Mouse (Mus musculus): ENCODE measurements at regions not wholly inside any gene's neighbourhood (a gene's known extent, or its start where the extent isn't known, plus 50 kb on each side); places are given as distances from the start of the nearest gene placed in this dataset.

DNA sequence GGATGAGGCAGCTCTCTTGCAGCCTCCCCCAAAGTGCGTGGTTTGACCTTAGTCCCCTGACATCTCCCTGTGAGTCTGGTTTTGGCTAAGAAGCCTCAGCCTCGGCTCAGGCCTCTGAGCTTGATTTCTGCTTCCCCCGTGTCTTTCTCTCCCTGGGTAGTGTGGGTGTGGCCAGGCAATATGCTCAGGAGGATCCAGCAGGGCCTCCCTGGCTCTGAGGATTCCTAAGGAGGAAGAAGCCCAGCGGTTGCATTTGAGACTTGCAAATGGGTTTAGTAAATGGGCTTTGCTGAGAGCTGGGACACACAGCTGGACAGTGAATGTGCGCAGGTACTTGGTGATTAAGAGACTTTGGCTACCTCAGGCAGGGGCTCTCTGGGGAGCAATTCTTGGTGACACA is 238.0 kb upstream of the 4931429L15Rik start:
- TF ChIP-seq TAL1 (IDR thresholded peaks at IDR 0.05; ENCODE audit: low read length) (no peak), BHLHE40 (IDR thresholded peaks at IDR 0.05; ENCODE audit: borderline replicate concordance, low read depth, low read length) (no peak), JUND (IDR thresholded peaks at IDR 0.05; ENCODE audit: low read depth, low read length) (no peak), POLR2AphosphoS5 (IDR thresholded peaks at IDR 0.05; ENCODE audit: borderline replicate concordance, low read depth, low read length) (no peak), ZKSCAN1 (IDR thresholded peaks at IDR 0.05; ENCODE audit: low read depth, low read length) (no peak), POLR2AphosphoS2 (IDR thresholded peaks at IDR 0.05; ENCODE audit: low read length) (no peak), TBP (IDR thresholded peaks at IDR 0.05; ENCODE audit: low read depth, low read length) (no peak), NELFE (IDR thresholded peaks at IDR 0.05; ENCODE audit: low read depth, low read length) (no peak), ZMIZ1 (IDR thresholded peaks at IDR 0.05; ENCODE audit: low read depth, low read length) (no peak), ZC3H11A (IDR thresholded peaks at IDR 0.05; ENCODE audit: low read depth, low read length) (no peak), MAZ (IDR thresholded peaks at IDR 0.05; ENCODE audit: low read depth, low read length) (no peak), UBTF (IDR thresholded peaks at IDR 0.05; ENCODE audit: borderline replicate concordance, insufficient read depth, low read depth, low read length) (no peak), MAFK (IDR thresholded peaks at IDR 0.05; ENCODE audit: borderline replicate concordance, low read depth, low read length) (no peak), E2F4 (IDR thresholded peaks at IDR 0.05; ENCODE audit: borderline replicate concordance, low read depth, low read length) (no peak), NRF1 (IDR thresholded peaks at IDR 0.05; ENCODE audit: insufficient read depth, low read depth, low read length, poor library complexity, severe bottlenecking) (no peak), GABPA (IDR thresholded peaks at IDR 0.05; ENCODE audit: low read depth, low read length) (no peak), SMC3 (IDR thresholded peaks at IDR 0.05; ENCODE audit: low read depth, low read length) (no peak), MAX (IDR thresholded peaks at IDR 0.05; ENCODE audit: low read length) (no peak), GATA1 (IDR thresholded peaks at IDR 0.05; ENCODE audit: low read depth, low read length) (no peak)
- no peaks in the 10 kb centered on the region for H3K4me1 ChIP-seq (ENCODE audit: control insufficient read depth in 1 of 2, insufficient read depth in 2 of 2, low read length in 2 of 2)
- H3K36me3 ChIP-seq (ENCODE audit: control insufficient read depth in 1 of 2, insufficient read depth in 2 of 2, low read length in 2 of 2), result no peaks in the 10 kb centered on the region
- H3K27ac ChIP-seq (ENCODE audit: control insufficient read depth, low read depth, low read length), result no peak overlapping the region
- H3K4me3 ChIP-seq (ENCODE audit: control insufficient read depth in 1 of 2, insufficient read depth in 1 of 2, low read depth in 2 of 2, low read length in 2 of 2), result no peak overlapping the region
- H3K9me3 ChIP-seq (replicated peaks; ENCODE audit: insufficient read depth, low read length), result no peaks in the 10 kb centered on the region
- H3K27me3 ChIP-seq (ENCODE audit: control insufficient read depth in 1 of 2, insufficient read depth in 2 of 2, low read length in 2 of 2), result no peaks in the 10 kb centered on the region
- DNase-seq (ENCODE audit: low read depth, low spot score), result no peak
- no peaks in the 10 kb centered on the region for H3K79me2 ChIP-seq (ENCODE audit: control insufficient read depth, insufficient read depth, low read length, poor library complexity)
- no peak overlapping the region for H3K9ac ChIP-seq (ENCODE audit: control insufficient read depth, low read depth, low read length, poor library complexity, severe bottlenecking)

GRCm38 (mm10) chr9:46555156-46555555 is 235.4 kb upstream of the 4931429L15Rik start:
- no peak overlapping the region for H3K9ac ChIP-seq (ENCODE audit: control insufficient read depth, low read depth, low read length, poor library complexity, severe bottlenecking)
- H3K27ac ChIP-seq (ENCODE audit: control insufficient read depth, low read depth, low read length), result no peak overlapping the region
- no peaks in the 10 kb centered on the region for H3K4me1 ChIP-seq (ENCODE audit: control insufficient read depth in 1 of 2, insufficient read depth in 2 of 2, low read length in 2 of 2)
- no peak for DNase-seq (ENCODE audit: low read depth, low spot score)
- TF ChIP-seq SMC3 (IDR thresholded peaks at IDR 0.05; ENCODE audit: low read depth, low read length) (no peak), JUND (IDR thresholded peaks at IDR 0.05; ENCODE audit: low read depth, low read length) (no peak), TCF12 (IDR thresholded peaks at IDR 0.05; ENCODE audit: low read depth, low read length) (no peak)
- no peaks in the 10 kb centered on the region for H3K36me3 ChIP-seq (ENCODE audit: control insufficient read depth in 1 of 2, insufficient read depth in 2 of 2, low read length in 2 of 2)
- no peaks in the 10 kb centered on the region for H3K9me3 ChIP-seq (replicated peaks; ENCODE audit: insufficient read depth, low read length)
- no peaks in the 10 kb centered on the region for H3K27me3 ChIP-seq (ENCODE audit: control insufficient read depth in 1 of 2, insufficient read depth in 2 of 2, low read length in 2 of 2)
- no peak overlapping the region for H3K4me3 ChIP-seq (ENCODE audit: control insufficient read depth in 1 of 2, insufficient read depth in 1 of 2, low read depth in 2 of 2, low read length in 2 of 2)
- no peaks in the 10 kb centered on the region for H3K79me2 ChIP-seq (ENCODE audit: control insufficient read depth, insufficient read depth, low read length, poor library complexity)

Measured in MEL (cell line).